Mouse (Mus musculus) CH12.LX (cell line): ENCODE measurements at regions not wholly inside any gene's neighbourhood (a gene's known extent, or its start where the extent isn't known, plus 50 kb on each side); places are given as distances from the start of the nearest gene placed in this dataset.

Experiments
- DNase-seq: peaks from one replicate; pipeline ENCODE4 v3.0.0-alpha.2; 2013; ENCODE audit errors: extremely low read depth
- H3K27ac ChIP-seq: 2 replicates; pipeline ENCODE4 v1.5.1; 2012; ENCODE audit warnings: low read depth, mild to moderate bottlenecking, control low read depth, moderate library complexity; ENCODE audit not compliant: insufficient read depth
- H3K27me3 ChIP-seq: replicated peaks from 2 replicates; pipeline ENCODE3; 2012; ENCODE audit warnings: inconsistent platforms
- H3K36me3 ChIP-seq, 2 experiments: replicated peaks in 1 of 2; 2 replicates each; pipeline versions ENCODE3 to v1.6.1; 2012; ENCODE audit warnings: inconsistent platforms in 1 of 2, low read length in 1 of 2, mild to moderate bottlenecking in 1 of 2, mixed read lengths in 1 of 2, moderate library complexity in 1 of 2; ENCODE audit not compliant: control insufficient read depth in 1 of 2, insufficient read depth in 1 of 2
- H3K4me1 ChIP-seq, 2 experiments: 2 replicates each; pipeline ENCODE4 v1.6.1; 2012; ENCODE audit warnings: inconsistent platforms in 1 of 2, moderate library complexity in 1 of 2; ENCODE audit not compliant: insufficient read depth in 2 of 2, control insufficient read depth in 1 of 2
- H3K4me2 ChIP-seq: 2 replicates; pipeline ENCODE4 v1.6.1; 2012; ENCODE audit warnings: low read depth, mild to moderate bottlenecking, control low read depth; ENCODE audit not compliant: poor library complexity, insufficient read depth, severe bottlenecking
- H3K4me3 ChIP-seq, 3 experiments: fragments of 150-350 bp in 1 of 3; sonication (generic) in 1 of 3; replicated peaks in 1 of 3; 2 replicates each; pipeline versions ENCODE3 to v1.5.1; 2011 to 2012; ENCODE audit warnings: low read depth in 2 of 3, low read length in 2 of 3, mild to moderate bottlenecking in 2 of 3, moderate library complexity in 2 of 3, control low read depth in 1 of 3, improper control_type of control experiment in 1 of 3, inconsistent platforms in 1 of 3, mixed read lengths in 1 of 3; ENCODE audit not compliant: poor library complexity in 1 of 3
- H3K79me2 ChIP-seq: replicated peaks from 2 replicates; pipeline ENCODE4 v1.6.1; 2012; ENCODE audit warnings: mild to moderate bottlenecking, moderate library complexity; ENCODE audit not compliant: control insufficient read depth, poor library complexity, insufficient read depth, severe bottlenecking; ENCODE audit errors: extremely low read depth
- H3K9ac ChIP-seq: 2 replicates; pipeline ENCODE4 v1.6.1; 2012; ENCODE audit warnings: low read depth, mild to moderate bottlenecking, control low read depth, moderate library complexity; ENCODE audit not compliant: insufficient read depth
- H3K9me3 ChIP-seq: replicated peaks from 2 replicates; pipeline ENCODE3; 2012; ENCODE audit warnings: low read length, inconsistent platforms, mixed read lengths
- BHLHE40 ChIP-seq: IDR thresholded peaks from 2 replicates; pipeline ENCODE4 v1.6.1; 2011; ENCODE audit warnings: mild to moderate bottlenecking, low read depth, low read length, improper control_type of control experiment
- CHD1 ChIP-seq: IDR thresholded peaks from 2 replicates; pipeline ENCODE4 v1.6.1; 2012; ENCODE audit warnings: low read depth, low read length, improper control_type of control experiment, inconsistent platforms
- CTCF ChIP-seq, 2 experiments: IDR thresholded peaks in 1 of 2; conservative IDR thresholded peaks in 1 of 2; 2 replicates each; pipeline ENCODE4 v1.5.1; 2011 to 2012; ENCODE audit warnings: low read depth in 2 of 2, low read length in 2 of 2, improper control_type of control experiment in 1 of 2, inconsistent platforms in 1 of 2, mild to moderate bottlenecking in 1 of 2, moderate library complexity in 1 of 2
- E2F4 ChIP-seq: IDR thresholded peaks from 2 replicates; pipeline ENCODE4 v1.6.1; 2011; ENCODE audit warnings: low read depth, low read length, improper control_type of control experiment; ENCODE audit not compliant: insufficient replicate concordance
- ELF1 ChIP-seq: IDR thresholded peaks from 2 replicates; pipeline ENCODE4 v1.6.1; 2014; ENCODE audit warnings: low read depth, mild to moderate bottlenecking, inconsistent platforms, low read length, improper control_type of control experiment
- GABPA ChIP-seq: IDR thresholded peaks from 2 replicates; pipeline ENCODE4 v1.6.1; 2012; ENCODE audit warnings: low read depth, low read length, improper control_type of control experiment, inconsistent platforms; ENCODE audit not compliant: insufficient replicate concordance
- IRF4 ChIP-seq: IDR thresholded peaks from 2 replicates; pipeline ENCODE4 v1.6.1; 2014; ENCODE audit warnings: low read depth, mild to moderate bottlenecking, inconsistent platforms, low read length, improper control_type of control experiment
- JUN ChIP-seq: IDR thresholded peaks from 2 replicates; pipeline ENCODE4 v1.6.1; 2011; ENCODE audit warnings: low read depth, mild to moderate bottlenecking, low read length, improper control_type of control experiment, moderate library complexity; ENCODE audit not compliant: insufficient read depth
- MAFK ChIP-seq: IDR thresholded peaks from 2 replicates; pipeline ENCODE4 v1.6.1; 2011; ENCODE audit warnings: low read length, improper control_type of control experiment; ENCODE audit not compliant: insufficient replicate concordance
- MAZ ChIP-seq: IDR thresholded peaks from 2 replicates; pipeline ENCODE4 v1.6.1; 2012; ENCODE audit warnings: low read depth, mild to moderate bottlenecking, inconsistent platforms, low read length, improper control_type of control experiment, moderate library complexity
- MEF2A ChIP-seq: IDR thresholded peaks from 2 replicates; pipeline ENCODE4 v1.6.1; 2014; ENCODE audit warnings: low read depth, mild to moderate bottlenecking, inconsistent platforms, low read length, improper control_type of control experiment, borderline replicate concordance
- NELFE ChIP-seq: IDR thresholded peaks from 2 replicates; pipeline ENCODE4 v1.6.1; 2011; ENCODE audit warnings: low read depth, low read length, improper control_type of control experiment
- PAX5 ChIP-seq: IDR thresholded peaks from 2 replicates; pipeline ENCODE4 v1.6.1; 2012; ENCODE audit warnings: low read length, inconsistent platforms, mixed read lengths
- RAD21 ChIP-seq: IDR thresholded peaks from 2 replicates; pipeline ENCODE4 v1.6.1; 2011; ENCODE audit warnings: low read depth, mild to moderate bottlenecking, low read length, improper control_type of control experiment, moderate library complexity
- RCOR1 ChIP-seq: conservative IDR thresholded peaks from 2 replicates; pipeline ENCODE4 v1.6.1; 2012; ENCODE audit warnings: low read depth, mild to moderate bottlenecking, inconsistent platforms, low read length, improper control_type of control experiment
- UBTF ChIP-seq: IDR thresholded peaks from 2 replicates; pipeline ENCODE4 v1.6.1; 2012; ENCODE audit warnings: low read depth, mild to moderate bottlenecking, inconsistent platforms, low read length, improper control_type of control experiment, moderate library complexity
- USF2 ChIP-seq: conservative IDR thresholded peaks from 2 replicates; pipeline ENCODE4 v1.6.1; 2011; ENCODE audit warnings: low read depth, low read length, improper control_type of control experiment
- ZC3H11A ChIP-seq: IDR thresholded peaks from 2 replicates; pipeline ENCODE4 v1.6.1; 2012; ENCODE audit warnings: low read depth, mild to moderate bottlenecking, inconsistent platforms, low read length, improper control_type of control experiment
- ZKSCAN1 ChIP-seq: IDR thresholded peaks from 2 replicates; pipeline ENCODE4 v1.6.1; 2012; ENCODE audit warnings: low read depth, inconsistent platforms, low read length, improper control_type of control experiment, borderline replicate concordance
- dilution Hi-C: fragments of 300-500 bp; cut with MboI; formaldehyde crosslinking; loops from 2 replicates; pipeline ENCODE4 v1.14.3; 2020; ENCODE audit warnings: low sequenced_read_pairs; ENCODE audit not compliant: extremely low pct_unique_long_range_greater_than_20kb, extremely low pct_ligation_motif_present
- in situ Hi-C: fragments of 300-500 bp; cut with MboI; formaldehyde crosslinking; loops from 3 replicates; pipeline ENCODE4 v1.14.3; 2019; ENCODE audit warnings: low sequenced_read_pairs, low pct_ligation_motif_present, low pct_unique_long_range_greater_than_20kb, mixed read lengths

DNA sequence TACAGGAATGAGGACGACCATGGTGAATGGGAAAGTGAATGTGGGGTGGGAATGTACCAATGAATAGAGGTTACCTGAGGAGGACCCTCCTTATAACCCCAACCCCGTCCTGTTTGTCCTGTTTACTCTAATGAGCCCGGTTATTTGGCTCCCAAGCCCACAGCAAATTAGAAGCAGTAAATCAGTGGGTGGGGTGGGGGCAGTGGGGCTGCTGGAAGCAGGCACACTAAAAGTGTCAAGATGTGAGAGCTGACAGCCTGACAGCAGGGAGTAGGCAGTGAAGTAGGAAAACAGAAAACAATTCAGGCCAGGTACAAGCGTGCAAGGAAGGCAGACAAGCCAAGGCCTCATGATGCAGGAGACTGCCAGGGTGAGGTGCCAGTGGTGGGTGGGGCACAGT is 108.1 kb upstream of the Pja1 start:
- Histone ChIP-seq H3K4me1 (no peaks in the 10 kb centered on the region), H3K36me3 (no peaks in the 10 kb centered on the region), H3K4me3 (no peak overlapping the region), H3K79me2 (no peaks in the 10 kb centered on the region), H3K9me3 (no peaks in the 10 kb centered on the region), H3K27ac (no peak overlapping the region), H3K4me2 (no peak overlapping the region), H3K9ac (no peak overlapping the region), H3K27me3 (no peaks in the 10 kb centered on the region)
- TF ChIP-seq ZKSCAN1 (no peak), GABPA (no peak), ELF1 (no peak), UBTF (no peak), BHLHE40 (no peak), JUN (no peak), CTCF (conservative IDR thresholded peaks at IDR 0.05 in 1 of 2, IDR thresholded peaks at IDR 0.05 in 1 of 2; ENCODE audit: low read depth in 2 of 2, low read length in 2 of 2) (no peak), RCOR1 (no peak), USF2 (no peak), NELFE (no peak)
- no peak for DNase-seq
- dilution Hi-C loops (no loop called here), in situ Hi-C loops (loop anchor here (25.0 kb wide), 1 partner anchor 442 kb away; the partner anchor contains the start of gene Efnb1)

DNA sequence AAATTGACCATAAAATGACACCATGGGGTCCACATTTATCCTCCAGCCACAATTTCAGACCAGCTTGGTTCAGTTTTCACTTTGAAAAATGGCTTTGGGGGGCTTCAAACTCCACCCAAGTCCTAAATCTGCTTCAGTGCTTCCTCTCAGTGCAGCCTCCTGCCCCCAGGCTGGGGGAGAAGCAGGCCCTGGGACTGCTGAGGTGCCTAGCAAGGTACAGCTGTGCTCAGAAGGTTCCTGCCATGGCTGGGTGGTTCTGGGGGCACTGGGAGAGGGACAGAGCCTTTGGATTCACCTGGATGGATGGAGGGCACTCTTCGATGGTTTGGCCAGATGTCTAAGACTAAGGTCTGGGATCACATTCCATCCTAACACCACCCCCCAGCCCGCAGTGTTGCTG is 107.7 kb upstream of the Pja1 start:
- TF ChIP-seq IRF4 (no peak), GABPA (no peak), CTCF (conservative IDR thresholded peaks at IDR 0.05 in 1 of 2, IDR thresholded peaks at IDR 0.05 in 1 of 2; ENCODE audit: low read depth in 2 of 2, low read length in 2 of 2) (no peak), PAX5 (no peak), MAZ (no peak), NELFE (no peak), ZC3H11A (no peak), USF2 (no peak), BHLHE40 (no peak), MEF2A (no peak), RCOR1 (no peak), MAFK (no peak), RAD21 (no peak), CHD1 (no peak), E2F4 (no peak)
- TF ChIP-seq, all 38 proteins: peak for 0

More for the DNA sequence above, 107.7 kb upstream of the Pja1 start:
- H3K27ac ChIP-seq, result no peak overlapping the region
- DNase-seq, result no peak
- H3K27me3 ChIP-seq, result no peaks in the 10 kb centered on the region
- dilution Hi-C loops (no loop called here), in situ Hi-C loops (loop anchor here (25.0 kb wide), 1 partner anchor 441 kb away; the partner anchor contains the start of gene Efnb1)
- H3K4me1 ChIP-seq, result no peaks in the 10 kb centered on the region
- H3K4me3 ChIP-seq, result no peak overlapping the region
- no peaks in the 10 kb centered on the region for H3K9me3 ChIP-seq
- H3K36me3 ChIP-seq, result no peaks in the 10 kb centered on the region
- H3K4me2 ChIP-seq, result no peak overlapping the region
- no peaks in the 10 kb centered on the region for H3K79me2 ChIP-seq
- H3K9ac ChIP-seq, result no peak overlapping the region
